Mouse (Mus musculus) hindbrain, postnatal 0 days (tissue): ENCODE measurements around the gene Ear1. TPM values are rescaled to one million over a fixed set of nuclear protein-coding genes. Genes with fewer than 3 reads are reported as not detected.
A peak's percentile ranks its signal among the peaks of the same experiment; 100 is the strongest.
"Not testable (repeated sequence)": the region's sequence is repeated elsewhere in the genome, so short reads cannot be mapped to it uniquely, and the experiment has no call there.

ENCODE experiments used
- ATAC-seq: fragments of 200-750 bp; cut with Nextera tagmentation; 2 replicates; pipeline ENCODE4 v1.8.0; 2017; ENCODE audit warnings: mild to moderate bottlenecking, moderate TSS enrichment, moderate library complexity
- DNase-seq: peaks from one replicate; pipeline ENCODE4 v3.0.0-alpha.2; 2015; ENCODE audit warnings: low spot score
- H3K27ac ChIP-seq: fragments of 300-500 bp; sonication (generic); 2 replicates; pipeline ENCODE4 v1.5.1; 2014; ENCODE audit warnings: mild to moderate bottlenecking
- H3K27me3 ChIP-seq: fragments of 300-500 bp; sonication (generic); 2 replicates; pipeline ENCODE4 v1.6.1; 2014; ENCODE audit warnings: low read length, mixed read lengths; ENCODE audit not compliant: insufficient read depth
- H3K36me3 ChIP-seq: fragments of 300-500 bp; sonication (generic); 2 replicates; pipeline ENCODE4 v1.6.1; 2014; ENCODE audit warnings: low read length, mixed read lengths; ENCODE audit not compliant: insufficient read depth
- H3K4me1 ChIP-seq: fragments of 300-500 bp; sonication (generic); 2 replicates; pipeline ENCODE4 v1.6.1; 2014; ENCODE audit warnings: antibody characterized with exemption, low read length, mixed read lengths; ENCODE audit not compliant: insufficient read depth
- H3K4me2 ChIP-seq: fragments of 300-500 bp; sonication (generic); 2 replicates; pipeline ENCODE4 v1.6.1; 2014; ENCODE audit warnings: low read depth, mild to moderate bottlenecking, low read length, moderate library complexity, mixed read lengths
- H3K4me3 ChIP-seq: fragments of 300-500 bp; sonication (generic); 2 replicates; pipeline ENCODE4 v1.5.1; 2014; ENCODE audit warnings: low read length
- H3K9ac ChIP-seq: fragments of 300-500 bp; sonication (generic); replicated peaks from 2 replicates; pipeline ENCODE4 v1.6.1; 2014; ENCODE audit warnings: mild to moderate bottlenecking, low read length, moderate library complexity, mixed read lengths
- H3K9me3 ChIP-seq: fragments of 300-500 bp; sonication (generic); 2 replicates; pipeline ENCODE4 v1.6.1; 2016; ENCODE audit warnings: low read length, mixed read lengths
- CTCF ChIP-seq: IDR thresholded peaks from 2 replicates; pipeline ENCODE4 v1.5.1; 2016; ENCODE audit warnings: antibody characterized with exemption, control low read depth, low read depth
- WGBS: fragments of 180-500 bp; shearing (Covaris S2); extraction: QIAGEN DNeasy Blood & Tissue Kit; methylation state at CpG from one replicate; pipeline ENCODE4 v1.1.7; 2014; 5-methylcytosine and 5-hydroxymethylcytosine counted together
- polyA plus RNA-seq: library from polyadenylated mRNA; unstranded; fragments of >200 nt; fragmentation: Nextera tagmentation; extraction: Ambion mirVana; gene quantifications from 2 replicates; pipeline ENCODE4 v1.2.1, GENCODE M21; 2015
- total RNA-seq: library from RNA; depleted of rRNA; stranded (reverse); fragments of >200 nt; gene quantifications from 2 replicates; pipeline ENCODE4 v1.2.3, GENCODE M21; 2014

Gene Ear1
- total and polyA plus RNA-seq, 2 experiments from 2014 or later = not detected

DNA sequence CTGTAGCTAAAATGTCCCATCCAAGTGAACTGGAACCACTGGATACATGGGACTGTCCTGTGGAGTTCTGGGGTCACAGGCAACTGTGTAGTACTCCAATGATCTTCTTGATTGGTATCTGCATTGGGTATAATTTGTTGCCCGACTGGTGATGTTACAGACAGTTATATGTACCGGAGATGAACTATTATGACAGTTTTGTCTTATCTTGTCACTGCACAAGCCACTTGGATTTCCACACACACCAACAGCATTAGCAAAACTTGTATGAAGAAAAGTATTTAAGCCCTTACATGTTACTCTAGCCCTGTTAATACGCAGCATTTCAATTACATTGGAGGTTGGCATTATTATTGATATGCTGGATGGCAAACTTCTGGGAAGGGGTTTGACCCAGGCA, 455 bp downstream of the Ear1 start:
- not testable (repeated sequence) for H3K9me3 ChIP-seq, DNase-seq, H3K4me2 ChIP-seq, H3K27me3 ChIP-seq, H3K27ac ChIP-seq, H3K36me3 ChIP-seq, H3K4me1 ChIP-seq, H3K4me3 ChIP-seq, H3K9ac ChIP-seq, ATAC-seq
- WGBS = 95% methylated on average over 3 of the region's 3 CpGs

GRCm38 (mm10) chr14:43860522-43860921, 14.8 kb downstream of the Ear1 start:
- peak; percentile 38 for DNase-seq
- H3K4me3 ChIP-seq, H3K27me3 ChIP-seq, H3K9me3 ChIP-seq, H3K4me2 ChIP-seq, H3K36me3 ChIP-seq, H3K4me1 ChIP-seq, H3K27ac ChIP-seq, H3K9ac ChIP-seq: not testable (repeated sequence)
- 26% methylated on average over 2 of the region's 2 CpGs for WGBS
- peak; percentile 29; the same call in 1 of the 2 replicates for ATAC-seq
- peak; percentile 68 for TF ChIP-seq CTCF

- 47% methylated on average over 4 of the region's 6 CpGs for WGBS
- not testable (repeated sequence) for H3K27me3 ChIP-seq, ATAC-seq, H3K4me3 ChIP-seq, H3K9ac ChIP-seq, DNase-seq, H3K4me2 ChIP-seq, H3K9me3 ChIP-seq, H3K27ac ChIP-seq, H3K4me1 ChIP-seq, H3K36me3 ChIP-seq
Observed at GRCm38 (mm10) chr14:43859465-43859864, 15.9 kb downstream of the Ear1 start.

- not testable (repeated sequence) for ATAC-seq, H3K36me3 ChIP-seq, H3K4me2 ChIP-seq, H3K27ac ChIP-seq, H3K27me3 ChIP-seq, H3K4me3 ChIP-seq, H3K4me1 ChIP-seq, DNase-seq, H3K9me3 ChIP-seq, H3K9ac ChIP-seq
- 77% methylated on average over 4 of the region's 4 CpGs for WGBS
Observed at GRCm38 (mm10) chr14:43843949-43844573, 31.3 kb downstream of the Ear1 start.

- no CpG with 5 or more reads among the region's 1 CpGs for WGBS
- DNase-seq, H3K4me2 ChIP-seq, H3K9ac ChIP-seq, H3K27me3 ChIP-seq, H3K36me3 ChIP-seq, H3K27ac ChIP-seq, H3K4me3 ChIP-seq, H3K9me3 ChIP-seq, ATAC-seq, H3K4me1 ChIP-seq: not testable (repeated sequence)
Observed at GRCm38 (mm10) chr14:43840976-43841375, 34.3 kb downstream of the Ear1 start.

DNA sequence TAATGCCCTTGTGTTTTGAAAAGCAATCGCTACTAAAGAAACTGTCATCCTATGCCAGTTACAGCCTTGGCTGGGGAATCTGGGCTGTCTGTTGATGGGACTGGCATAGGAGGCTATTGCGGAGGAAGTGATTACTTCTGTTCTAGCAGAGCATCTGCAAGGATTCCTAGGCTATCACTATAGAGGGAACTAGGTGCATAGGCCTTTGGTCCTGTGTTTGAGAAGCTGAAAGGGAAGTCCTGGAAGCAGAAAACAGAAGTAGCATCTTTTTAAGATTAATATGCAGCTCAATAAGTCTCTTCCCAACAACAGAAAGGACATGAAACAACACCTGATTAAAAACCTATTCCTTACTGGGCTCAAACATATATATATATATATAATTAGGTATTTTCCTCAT, 40.0 kb downstream of the Ear1 start:
- H3K4me1 ChIP-seq, H3K27ac ChIP-seq, H3K27me3 ChIP-seq, H3K4me2 ChIP-seq, H3K4me3 ChIP-seq, H3K9ac ChIP-seq, ATAC-seq, H3K9me3 ChIP-seq, DNase-seq, H3K36me3 ChIP-seq: not testable (repeated sequence)
- 93% methylated on average over 2 of the region's 2 CpGs for whole genome bisulfite sequencing

- not testable (repeated sequence) for H3K9me3 ChIP-seq, ATAC-seq, H3K36me3 ChIP-seq, H3K9ac ChIP-seq, H3K4me2 ChIP-seq, H3K27ac ChIP-seq, H3K4me1 ChIP-seq, H3K27me3 ChIP-seq, DNase-seq, H3K4me3 ChIP-seq
- WGBS = 56% methylated on average over 1 of the region's 1 CpGs
Observed at GRCm38 (mm10) chr14:43830385-43830784, 44.9 kb downstream of the Ear1 start.

- H3K9ac ChIP-seq, DNase-seq, H3K27me3 ChIP-seq, H3K4me1 ChIP-seq, ATAC-seq, H3K9me3 ChIP-seq, H3K27ac ChIP-seq, H3K4me2 ChIP-seq, H3K4me3 ChIP-seq, H3K36me3 ChIP-seq: not testable (repeated sequence)
- 86% methylated on average over 6 of the region's 6 CpGs for WGBS
Observed at GRCm38 (mm10) chr14:43824176-43824575, 51.1 kb downstream of the Ear1 start.

GRCm38 (mm10) chr14:43821869-43822268, 53.4 kb downstream of the Ear1 start:
- not testable (repeated sequence) for H3K4me1 ChIP-seq, H3K9ac ChIP-seq, H3K36me3 ChIP-seq, H3K27me3 ChIP-seq, DNase-seq, ATAC-seq, H3K4me3 ChIP-seq, H3K9me3 ChIP-seq, H3K4me2 ChIP-seq, H3K27ac ChIP-seq
- 73% methylated on average over 1 of the region's 2 CpGs for WGBS
